ENCODE assay signal across 10 mouse cellular contexts in genomic region chr19:32637357-32638275, GRCm38 (mm10). TPM values are rescaled to one million over a fixed set of nuclear protein-coding genes. Genes with fewer than 3 reads are reported as not detected.
DNase-seq lines count a peak whose midpoint lies in the region; ATAC-seq and TF ChIP-seq lines count a peak whose summit lies in the region.
"Had no signal": no experiment of that assay in that cellular context is flagged by ENCODE, and none has a peak within 500 bp of the region (broad histone marks: within the 10 kb centered on the region; RNA-seq: fewer than 3 reads in every experiment).

No protein-coding gene starts in this region.

- no peaks in the 10 kb centered on the region for H3K9me3 ChIP-seq in heart, embryonic 12.5 days (replicated peaks)
- H3K9me3 ChIP-seq in liver, embryonic 14.5 days (ENCODE audit: control insufficient read depth, low read length): no peaks in the 10 kb centered on the region

- peaks cover 7% of the 10 kb centered on the region; the same call in 1 of the 2 replicates for H3K36me3 ChIP-seq in heart, embryonic 12.5 days
- no peaks in the 10 kb centered on the region for H3K36me3 ChIP-seq in liver, embryonic 14.5 days (replicated peaks; ENCODE audit: control insufficient read depth, insufficient read depth, low read depth)

- WGBS in heart, embryonic 12.5 days: 38% methylated on average over 16 of the region's 16 CpGs
- WGBS in liver, embryonic 14.5 days (ENCODE audit: insufficient replicate concordance): 16% methylated on average over 16 of the region's 16 CpGs

- peaks cover 19% of the 10 kb centered on the region for H3K4me1 ChIP-seq in heart, embryonic 12.5 days (replicated peaks)
- peaks cover 6 to 20% of the 10 kb centered on the region in 2 experiments for H3K4me1 ChIP-seq in liver, embryonic 14.5 days (replicated peaks; ENCODE audit: control insufficient read depth in 2 of 2, insufficient read depth in 2 of 2, low read length in 1 of 2)

- peak overlapping the region; percentile 10 for H3K4me3 ChIP-seq in heart, embryonic 12.5 days
- no peak overlapping the region for H3K4me3 ChIP-seq in liver, embryonic 14.5 days (ENCODE audit: insufficient read depth in 1 of 2, low read depth in 2 of 2, low read length in 2 of 2)

- H3K4me2 ChIP-seq in heart, embryonic 12.5 days: peak overlapping the region; percentile 55
- H3K4me2 ChIP-seq in liver, embryonic 14.5 days (ENCODE audit: low read depth): peak overlapping the region; percentile 41

- no peak for TF ChIP-seq EP300 in liver, embryonic 14.5 days (IDR thresholded peaks at IDR 0.05; ENCODE audit: low read depth)

- H3K27ac ChIP-seq in heart, embryonic 12.5 days (ENCODE audit: poor library complexity, severe bottlenecking): no peak overlapping the region
- H3K27ac ChIP-seq in liver, embryonic 14.5 days: peak overlapping the region; percentile 41

- H3K27me3 ChIP-seq in heart, embryonic 12.5 days (replicated peaks): no peaks in the 10 kb centered on the region
- H3K27me3 ChIP-seq in liver, embryonic 14.5 days (ENCODE audit: control insufficient read depth, insufficient read depth, low read length): no peaks in the 10 kb centered on the region

- no peak for TF ChIP-seq CTCF in liver, embryonic 14.5 days (IDR thresholded peaks at IDR 0.05; ENCODE audit: low read depth)

- no peak overlapping the region; the same call in 1 of the 2 replicates for H3K9ac ChIP-seq in heart, embryonic 12.5 days
- no peak overlapping the region; the same call in 1 of the 2 replicates for H3K9ac ChIP-seq in liver, embryonic 14.5 days (replicated peaks)

- ATAC-seq in heart, embryonic 12.5 days (ENCODE audit: insufficient number of reproducible peaks, low FRiP score): no peak
- ATAC-seq in liver, embryonic 14.5 days (ENCODE audit: insufficient read depth): peak; percentile 76
- ATAC-seq in monocyte, adult 5-6 weeks (replicated peaks; ENCODE audit: insufficient number of reproducible peaks, low FRiP score, low TSS enrichment, poor library complexity, severe bottlenecking): peak; percentile 85
- ATAC-seq in inflammation-experienced regulatory T-cells, adult 6 months: no peak

- DNase-seq in heart, adult 11 months: peak; percentile 97
- DNase-seq in heart, postnatal 4 days: no peak
- DNase-seq in liver, embryonic 14.5 days (ENCODE audit: low read depth in 3 of 3, low spot score in 3 of 3): peak in 2 of 3 experiments; percentile 29 to 30
- no peak for DNase-seq in cerebellum, postnatal 25 days
- DNase-seq in testis, postnatal 14 days (ENCODE audit: low spot score): no peak
- DNase-seq: cerebellum, adult 11-12 months; gastrocnemius, postnatal 10 days had no signal

RNA-seq across cellular contexts. Expression of gene Papss2, which starts 42.0 kb away (rescaled TPM):
- total RNA-seq in heart, postnatal 4 days (2021): 1 to 10 TPM; 8.1 to 9.4 TPM
- polyA plus RNA-seq in heart, embryonic 12.5 days (2016; fragmentation: Nextera tagmentation; extraction: Ambion mirVana): 27.1 and 27.5 TPM in 2 replicates
- polyA plus RNA-seq in liver, embryonic 14.5 days (2012; rRNA removed): 2.2 and 3.1 TPM in 2 replicates
- 4.3 and 4.7 TPM in 2 replicates for polyA plus RNA-seq in liver, embryonic 14.5 days (2014; fragmentation: Nextera tagmentation; extraction: Ambion mirVana)
- 0.58 to 2.8 TPM (median 1.4 TPM) in 3 replicates for total RNA-seq in monocyte, adult 5-6 weeks (2017)
- polyA plus RNA-seq in inflammation-experienced regulatory T-cells, adult 6 months (2017; shearing (Covaris generic)): under 1 TPM; 0.30 to 0.39 (median 0.39) TPM

Comparison
In these comparisons a context has a peak if more than half of its experiments do, and no peak if none do; other contexts are left out.
1. DNase-seq: peak in heart, adult 11 months (single experiment) and liver, embryonic 14.5 days (2 of 3); none in heart, postnatal 4 days (single experiment), cerebellum, postnatal 25 days (0 of 2) and testis, postnatal 14 days (single experiment).
2. ATAC-seq: peak in liver, embryonic 14.5 days (single experiment) and monocyte, adult 5-6 weeks (single experiment); none in heart, embryonic 12.5 days (single experiment) and inflammation-experienced regulatory T-cells, adult 6 months (single experiment).